Mouse (Mus musculus) myocyte (in vitro differentiated cells): ENCODE data around the gene Krt27.

Experiments used
- CEBPB ChIP-seq: IDR thresholded peaks from 2 replicates; pipeline ENCODE4 v1.6.1; 2011; ENCODE audit warnings: mild to moderate bottlenecking, moderate library complexity; ENCODE audit not compliant: poor library complexity, insufficient read depth, severe bottlenecking
- E2F4 ChIP-seq: IDR thresholded peaks from one replicate; pipeline ENCODE4 v1.6.1; 2011; ENCODE audit warnings: mild to moderate bottlenecking, control low read depth, moderate library complexity; ENCODE audit not compliant: insufficient read depth
- MAX ChIP-seq: IDR thresholded peaks from one replicate; pipeline ENCODE4 v1.6.1; 2011; ENCODE audit warnings: low read depth, mild to moderate bottlenecking, control low read depth
- MYOD1 ChIP-seq, 3 experiments: IDR thresholded peaks; one replicate each; pipeline ENCODE4 v1.6.1; 2011; ENCODE audit warnings: control low read depth in 2 of 3, low read depth in 2 of 3, mild to moderate bottlenecking in 2 of 3, moderate library complexity in 1 of 3; ENCODE audit not compliant: insufficient read length in 2 of 3, control insufficient read depth in 1 of 3
- MYOG ChIP-seq, 3 experiments: IDR thresholded peaks; one replicate each; pipeline ENCODE4 v1.6.1; 2011; ENCODE audit warnings: control low read depth in 2 of 3, low read depth in 2 of 3, mild to moderate bottlenecking in 2 of 3; ENCODE audit not compliant: insufficient read length in 2 of 3, control insufficient read depth in 1 of 3, insufficient read depth in 1 of 3
- POLR2A ChIP-seq: IDR thresholded peaks from one replicate; pipeline ENCODE4 v1.6.1; 2011; ENCODE audit warnings: low read depth, mild to moderate bottlenecking, control low read depth, moderate library complexity; ENCODE audit not compliant: insufficient read length
- POLR2AphosphoS2 ChIP-seq: IDR thresholded peaks from one replicate; pipeline ENCODE4 v1.6.1; 2011; ENCODE audit warnings: low read depth, control low read depth; ENCODE audit not compliant: insufficient read length
- REST ChIP-seq: IDR thresholded peaks from one replicate; pipeline ENCODE4 v1.6.1; 2011; ENCODE audit warnings: mild to moderate bottlenecking, control low read depth, moderate library complexity; ENCODE audit not compliant: insufficient read depth, insufficient read length
- TCF12 ChIP-seq: IDR thresholded peaks from one replicate; pipeline ENCODE4 v1.6.1; 2011; ENCODE audit warnings: mild to moderate bottlenecking, control low read depth; ENCODE audit not compliant: poor library complexity, insufficient read depth, severe bottlenecking
- TCF3 ChIP-seq: IDR thresholded peaks from one replicate; pipeline ENCODE4 v1.6.1; 2011; ENCODE audit warnings: low read depth, control low read depth; ENCODE audit not compliant: insufficient read length
- USF1 ChIP-seq: IDR thresholded peaks from one replicate; pipeline ENCODE4 v1.6.1; 2011; ENCODE audit warnings: low read depth, mild to moderate bottlenecking, control low read depth, moderate library complexity

GRCm38 (mm10) chr11:99314594-99314993 is 36.3 kb downstream of the Krt27 start:
- TF ChIP-seq MYOD1 (IDR thresholded peaks at IDR 0.05; ENCODE audit: control insufficient read depth in 1 of 3, insufficient read length in 2 of 3, low read depth in 2 of 3) (no peak), POLR2A (no peak), MYOG (IDR thresholded peaks at IDR 0.05; ENCODE audit: control insufficient read depth in 1 of 3, insufficient read depth in 1 of 3, insufficient read length in 2 of 3, low read depth in 2 of 3) (no peak), E2F4 (no peak), POLR2AphosphoS2 (no peak), USF1 (no peak), CEBPB (no peak), MAX (no peak), TCF3 (no peak), TCF12 (no peak), REST (no peak)
